Mouse (Mus musculus): ENCODE measurements around the gene Gstp1. TPM values are rescaled to one million over a fixed set of nuclear protein-coding genes. Genes with fewer than 3 reads are reported as not detected.
A peak's percentile ranks its signal among the peaks of the same experiment; 100 is the strongest.

Gstp1 gene
- polyA plus RNA-seq, 1 experiment from 2014 or later: 418 TPM

GRCm38 (mm10) chr19:4023185-4023584, 14.6 kb downstream of the Gstp1 start:
- peaks cover 4% of the 10 kb centered on the region; the same call in 1 of the 2 replicates for H3K27me3 ChIP-seq
- no peak overlapping the region for H3K4me2 ChIP-seq
- no peak overlapping the region for H3K4me3 ChIP-seq
- no peak overlapping the region for H3K9ac ChIP-seq
- no peak for ATAC-seq (ENCODE audit: low FRiP score)
- WGBS: 83% methylated on average over 7 of the region's 7 CpGs
- 0 out of 2 replicates have a peak, but pooled peaks cover 4% of the 10 kb centered on the region for H3K4me1 ChIP-seq (replicated peaks)
- H3K27ac ChIP-seq: no peak overlapping the region
- H3K9me3 ChIP-seq: no peaks in the 10 kb centered on the region
- H3K36me3 ChIP-seq: no peaks in the 10 kb centered on the region

- 0 out of 2 replicates have a peak, but pooled peaks cover 4% of the 10 kb centered on the region for H3K4me1 ChIP-seq (replicated peaks)
- no peak overlapping the region for H3K4me2 ChIP-seq
- peaks cover 4% of the 10 kb centered on the region; the same call in 1 of the 2 replicates for H3K27me3 ChIP-seq
- no peak overlapping the region for H3K27ac ChIP-seq
- no peaks in the 10 kb centered on the region for H3K36me3 ChIP-seq
- 29% methylated on average over 18 of the region's 18 CpGs for WGBS
- no peak overlapping the region for H3K4me3 ChIP-seq
- peak; percentile 87; the same call in 1 of the 2 replicates for ATAC-seq (ENCODE audit: low FRiP score)
- H3K9me3 ChIP-seq: no peaks in the 10 kb centered on the region
- no peak overlapping the region for H3K9ac ChIP-seq
These were observed 18.8 kb downstream of the Gstp1 start for GRCm38 (mm10) chr19:4018743-4019583.

GRCm38 (mm10) chr19:4017921-4018587, 19.7 kb downstream of the Gstp1 start:
- no peaks in the 10 kb centered on the region for H3K9me3 ChIP-seq
- H3K27ac ChIP-seq: no peak overlapping the region
- H3K4me2 ChIP-seq: no peak overlapping the region
- WGBS: 74% methylated on average over 10 of the region's 10 CpGs
- no peaks in the 10 kb centered on the region for H3K36me3 ChIP-seq
- no peak for ATAC-seq (ENCODE audit: low FRiP score)
- H3K9ac ChIP-seq: no peak overlapping the region
- H3K4me1 ChIP-seq (replicated peaks): 0 out of 2 replicates have a peak, but pooled peaks cover 4% of the 10 kb centered on the region
- peaks cover 4% of the 10 kb centered on the region; the same call in 1 of the 2 replicates for H3K27me3 ChIP-seq
- H3K4me3 ChIP-seq: no peak overlapping the region

- no peak overlapping the region for H3K4me3 ChIP-seq
- no peaks in the 10 kb centered on the region for H3K9me3 ChIP-seq
- no peak for ATAC-seq (ENCODE audit: low FRiP score)
- peaks cover 3% of the 10 kb centered on the region; the same call in 1 of the 2 replicates for H3K36me3 ChIP-seq
- H3K4me1 ChIP-seq (replicated peaks): peaks cover 18% of the 10 kb centered on the region
- no peak overlapping the region for H3K9ac ChIP-seq
- peaks cover 4% of the 10 kb centered on the region; the same call in 1 of the 2 replicates for H3K27me3 ChIP-seq
- no peak overlapping the region for H3K27ac ChIP-seq
- WGBS: 68% methylated on average over 5 of the region's 5 CpGs
- no peak overlapping the region for H3K4me2 ChIP-seq
These were observed 22.1 kb downstream of the Gstp1 start for GRCm38 (mm10) chr19:4015635-4016034.

- Histone ChIP-seq H3K27ac (no peak overlapping the region), H3K36me3 (peaks cover 10% of the 10 kb centered on the region), H3K27me3 (peaks cover 4% of the 10 kb centered on the region; the same call in 1 of the 2 replicates), H3K9me3 (no peaks in the 10 kb centered on the region), H3K4me2 (no peak overlapping the region), H3K4me3 (no peak overlapping the region), H3K9ac (no peak overlapping the region), H3K4me1 (replicated peaks) (peaks cover 18% of the 10 kb centered on the region)
- no peak for ATAC-seq (ENCODE audit: low FRiP score)
These were observed 23.0 kb downstream of the Gstp1 start for GRCm38 (mm10) chr19:4014802-4015201.

- no peak overlapping the region for H3K9ac ChIP-seq
- no peaks in the 10 kb centered on the region for H3K27me3 ChIP-seq
- peak overlapping the region; percentile 80 for H3K4me3 ChIP-seq
- no peak overlapping the region for H3K27ac ChIP-seq
- no peak; the same call in 1 of the 2 replicates for ATAC-seq (ENCODE audit: low FRiP score)
- H3K36me3 ChIP-seq: peaks cover 28% of the 10 kb centered on the region
- peaks cover 14% of the 10 kb centered on the region for H3K4me1 ChIP-seq (replicated peaks)
- peak overlapping the region; percentile 41 for H3K4me2 ChIP-seq
- no peaks in the 10 kb centered on the region for H3K9me3 ChIP-seq
- 24% methylated on average over 9 of the region's 9 CpGs for WGBS
These were observed 24.7 kb downstream of the Gstp1 start for GRCm38 (mm10) chr19:4013066-4013465.

GRCm38 (mm10) chr19:4012432-4013022, 25.3 kb downstream of the Gstp1 start, which contains the start of gene Ndufv1:
Ndufv1 (minus strand) TSS chr19:4012806.
- Histone ChIP-seq H3K4me1 (replicated peaks) (peaks cover 14% of the 10 kb centered on the region), H3K36me3 (peaks cover 33% of the 10 kb centered on the region), H3K27ac (peak within 1 kb of the TSS; percentile 79), H3K4me2 (peak within 1 kb of the TSS; percentile 75), H3K9me3 (no peaks in the 10 kb centered on the region), H3K9ac (peak within 1 kb of the TSS; percentile 88), H3K4me3 (peak within 1 kb of the TSS; percentile 80), H3K27me3 (no peaks in the 10 kb centered on the region)
- WGBS: under 1% methylated on average over 45 of the region's 45 CpGs
- ATAC-seq (ENCODE audit: low FRiP score): peak; percentile 100

GRCm38 (mm10) chr19:4011086-4011485, 26.7 kb downstream of the Gstp1 start:
- 97% methylated on average over 5 of the region's 5 CpGs for WGBS
- H3K27ac ChIP-seq: no peak overlapping the region
- no peak for ATAC-seq (ENCODE audit: low FRiP score)
- H3K4me3 ChIP-seq: no peak overlapping the region
- peaks cover 48% of the 10 kb centered on the region for H3K36me3 ChIP-seq
- H3K4me2 ChIP-seq: peak overlapping the region; percentile 75; the same call in 1 of the 2 replicates
- no peaks in the 10 kb centered on the region for H3K27me3 ChIP-seq
- H3K4me1 ChIP-seq (replicated peaks): peaks cover 14% of the 10 kb centered on the region
- no peak overlapping the region for H3K9ac ChIP-seq
- no peaks in the 10 kb centered on the region for H3K9me3 ChIP-seq

GRCm38 (mm10) chr19:4005971-4006370, 31.8 kb downstream of the Gstp1 start:
- peaks cover 13% of the 10 kb centered on the region for H3K4me1 ChIP-seq (replicated peaks)
- WGBS: 97% methylated on average over 8 of the region's 8 CpGs
- ATAC-seq (ENCODE audit: low FRiP score): no peak
- H3K9me3 ChIP-seq: no peaks in the 10 kb centered on the region
- no peak overlapping the region for H3K27ac ChIP-seq
- no peak overlapping the region for H3K4me3 ChIP-seq
- no peak overlapping the region for H3K9ac ChIP-seq
- no peak overlapping the region for H3K4me2 ChIP-seq
- no peaks in the 10 kb centered on the region for H3K27me3 ChIP-seq
- H3K36me3 ChIP-seq: peaks cover 59% of the 10 kb centered on the region

- WGBS: 92% methylated on average over 9 of the region's 9 CpGs
- Histone ChIP-seq H3K9ac (no peak overlapping the region), H3K27ac (no peak overlapping the region), H3K4me1 (replicated peaks) (peaks cover 13% of the 10 kb centered on the region), H3K36me3 (peaks cover 53% of the 10 kb centered on the region), H3K9me3 (no peaks in the 10 kb centered on the region), H3K27me3 (no peaks in the 10 kb centered on the region), H3K4me3 (no peak overlapping the region), H3K4me2 (no peak overlapping the region)
- ATAC-seq (ENCODE audit: low FRiP score): no peak
These were observed 32.7 kb downstream of the Gstp1 start for GRCm38 (mm10) chr19:4005091-4005490.

GRCm38 (mm10) chr19:4004331-4004730, 33.5 kb downstream of the Gstp1 start:
- Histone ChIP-seq H3K9ac (no peak overlapping the region), H3K9me3 (no peaks in the 10 kb centered on the region), H3K4me1 (replicated peaks) (peaks cover 19% of the 10 kb centered on the region), H3K27me3 (no peaks in the 10 kb centered on the region; the same call in 1 of the 2 replicates), H3K4me3 (no peak overlapping the region), H3K27ac (no peak overlapping the region), H3K36me3 (peaks cover 46% of the 10 kb centered on the region), H3K4me2 (no peak overlapping the region)
- ATAC-seq (ENCODE audit: low FRiP score): no peak
- 88% methylated on average over 15 of the region's 15 CpGs for WGBS

GRCm38 (mm10) chr19:4003641-4004040, 34.1 kb downstream of the Gstp1 start:
- ATAC-seq (ENCODE audit: low FRiP score): no peak
- H3K4me3 ChIP-seq: no peak overlapping the region
- H3K27me3 ChIP-seq: no peaks in the 10 kb centered on the region; the same call in 1 of the 2 replicates
- WGBS: 84% methylated on average over 12 of the region's 12 CpGs
- peaks cover 19% of the 10 kb centered on the region for H3K4me1 ChIP-seq (replicated peaks)
- no peak overlapping the region for H3K27ac ChIP-seq
- peaks cover 39% of the 10 kb centered on the region for H3K36me3 ChIP-seq
- no peak overlapping the region for H3K4me2 ChIP-seq
- no peaks in the 10 kb centered on the region for H3K9me3 ChIP-seq
- no peak overlapping the region for H3K9ac ChIP-seq

Data from hindbrain, embryonic 13.5 days (tissue).